Mouse (Mus musculus): ENCODE measurements around the gene Ccdc9b. TPM values are rescaled to one million over a fixed set of nuclear protein-coding genes. Genes with fewer than 3 reads are reported as not detected.

The Ccdc9b gene
- total and polyA plus RNA-seq, 2 experiments from 2014 or later, result 3.3 to 6.8 TPM

GRCm38 (mm10) chr2:118755407-118755806 is 7.1 kb downstream of the Ccdc9b start:
- H3K27me3 ChIP-seq (ENCODE audit: control insufficient read depth, insufficient read depth, low read length), result no peaks in the 10 kb centered on the region
- TF ChIP-seq EP300 (IDR thresholded peaks at IDR 0.05; ENCODE audit: low read depth), result no peak
- TF ChIP-seq CTCF (IDR thresholded peaks at IDR 0.05; ENCODE audit: low read depth), result no peak
- no peak overlapping the region for H3K27ac ChIP-seq (ENCODE audit: low read depth)
- DNase-seq (ENCODE audit: low spot score) (no peak), ATAC-seq (ENCODE audit: insufficient read depth, low read depth) (no peak)
- WGBS, result 85% methylated on average over 6 of the region's 6 CpGs
- peaks cover 23% of the 10 kb centered on the region for H3K36me3 ChIP-seq (replicated peaks; ENCODE audit: control insufficient read depth, insufficient read depth, low read length)
- no peaks in the 10 kb centered on the region for H3K9me3 ChIP-seq (replicated peaks; ENCODE audit: control insufficient read depth, low read length)
- H3K9ac ChIP-seq (replicated peaks; ENCODE audit: low read depth, low read length), result no peak overlapping the region
- peaks cover 26% of the 10 kb centered on the region for H3K4me1 ChIP-seq (ENCODE audit: control insufficient read depth, insufficient read depth)
- H3K4me3 ChIP-seq (ENCODE audit: low read depth, low read length), result no peak overlapping the region
- no peak overlapping the region for H3K4me2 ChIP-seq (ENCODE audit: low read depth, low read length)

GRCm38 (mm10) chr2:118754143-118754542 is 8.3 kb downstream of the Ccdc9b start:
- no peaks in the 10 kb centered on the region for H3K9me3 ChIP-seq (replicated peaks; ENCODE audit: control insufficient read depth, low read length)
- H3K4me1 ChIP-seq (ENCODE audit: control insufficient read depth, insufficient read depth), result peaks cover 27% of the 10 kb centered on the region
- TF ChIP-seq EP300 (IDR thresholded peaks at IDR 0.05; ENCODE audit: low read depth) (no peak), CTCF (IDR thresholded peaks at IDR 0.05; ENCODE audit: low read depth) (no peak)
- no peak overlapping the region for H3K9ac ChIP-seq (replicated peaks; ENCODE audit: low read depth, low read length)
- ATAC-seq (ENCODE audit: insufficient read depth, low read depth) (no peak), DNase-seq (ENCODE audit: low spot score) (no peak)
- no peak overlapping the region for H3K4me2 ChIP-seq (ENCODE audit: low read depth, low read length)
- no peak overlapping the region for H3K27ac ChIP-seq (ENCODE audit: low read depth)
- H3K36me3 ChIP-seq (replicated peaks; ENCODE audit: control insufficient read depth, insufficient read depth, low read length), result peaks cover 24% of the 10 kb centered on the region
- no peaks in the 10 kb centered on the region for H3K27me3 ChIP-seq (ENCODE audit: control insufficient read depth, insufficient read depth, low read length)
- no peak overlapping the region for H3K4me3 ChIP-seq (ENCODE audit: low read depth, low read length)
- WGBS, result 87% methylated on average over 5 of the region's 5 CpGs

GRCm38 (mm10) chr2:118752792-118753108 is 9.7 kb downstream of the Ccdc9b start:
- Histone ChIP-seq H3K36me3 (replicated peaks; ENCODE audit: control insufficient read depth, insufficient read depth, low read length) (peaks cover 19% of the 10 kb centered on the region), H3K9me3 (replicated peaks; ENCODE audit: control insufficient read depth, low read length) (no peaks in the 10 kb centered on the region), H3K4me2 (ENCODE audit: low read depth, low read length) (no peak overlapping the region), H3K4me3 (ENCODE audit: low read depth, low read length) (no peak overlapping the region), H3K4me1 (ENCODE audit: control insufficient read depth, insufficient read depth) (peaks cover 40% of the 10 kb centered on the region), H3K27ac (ENCODE audit: low read depth) (peak overlapping the region; percentile 87), H3K9ac (replicated peaks; ENCODE audit: low read depth, low read length) (no peak overlapping the region), H3K27me3 (ENCODE audit: control insufficient read depth, insufficient read depth, low read length) (no peaks in the 10 kb centered on the region)
- TF ChIP-seq CTCF (IDR thresholded peaks at IDR 0.05; ENCODE audit: low read depth) (no peak), EP300 (IDR thresholded peaks at IDR 0.05; ENCODE audit: low read depth) (no peak)
- DNase-seq (ENCODE audit: low spot score) (no peak), ATAC-seq (ENCODE audit: insufficient read depth, low read depth) (0 out of 2 replicates have a peak, but pooled peaks have one; percentile 1)
- 44% methylated on average over 4 of the region's 4 CpGs for WGBS

- WGBS, result 40% methylated on average over 16 of the region's 16 CpGs
- H3K27me3 ChIP-seq (ENCODE audit: control insufficient read depth, insufficient read depth, low read length), result no peaks in the 10 kb centered on the region
- peaks cover 46% of the 10 kb centered on the region for H3K4me1 ChIP-seq (ENCODE audit: control insufficient read depth, insufficient read depth)
- no peak for TF ChIP-seq CTCF (IDR thresholded peaks at IDR 0.05; ENCODE audit: low read depth)
- no peak for TF ChIP-seq EP300 (IDR thresholded peaks at IDR 0.05; ENCODE audit: low read depth)
- H3K4me3 ChIP-seq (ENCODE audit: low read depth, low read length), result no peak overlapping the region
- peaks cover 14% of the 10 kb centered on the region for H3K36me3 ChIP-seq (replicated peaks; ENCODE audit: control insufficient read depth, insufficient read depth, low read length)
- DNase-seq (ENCODE audit: low spot score) (peak; percentile 73), ATAC-seq (ENCODE audit: insufficient read depth, low read depth) (peak; percentile 56)
- H3K9ac ChIP-seq (replicated peaks; ENCODE audit: low read depth, low read length), result no peak overlapping the region
- no peaks in the 10 kb centered on the region for H3K9me3 ChIP-seq (replicated peaks; ENCODE audit: control insufficient read depth, low read length)
- no peak overlapping the region for H3K4me2 ChIP-seq (ENCODE audit: low read depth, low read length)
- H3K27ac ChIP-seq (ENCODE audit: low read depth), result peak overlapping the region; percentile 87
Measured at GRCm38 (mm10) chr2:118751896-118752791, 10.3 kb downstream of the Ccdc9b start.

GRCm38 (mm10) chr2:118750476-118750875 is 12.0 kb downstream of the Ccdc9b start:
- Histone ChIP-seq H3K9ac (replicated peaks; ENCODE audit: low read depth, low read length) (0 out of 2 replicates have a peak overlapping the region, but pooled peaks have one; percentile 13), H3K27me3 (ENCODE audit: control insufficient read depth, insufficient read depth, low read length) (no peaks in the 10 kb centered on the region), H3K9me3 (replicated peaks; ENCODE audit: control insufficient read depth, low read length) (no peaks in the 10 kb centered on the region), H3K4me1 (ENCODE audit: control insufficient read depth, insufficient read depth) (peaks cover 47% of the 10 kb centered on the region), H3K4me3 (ENCODE audit: low read depth, low read length) (no peak overlapping the region), H3K27ac (ENCODE audit: low read depth) (peak overlapping the region; percentile 84), H3K36me3 (replicated peaks; ENCODE audit: control insufficient read depth, insufficient read depth, low read length) (peaks cover 9% of the 10 kb centered on the region), H3K4me2 (ENCODE audit: low read depth, low read length) (peak overlapping the region; percentile 25)
- 26% methylated on average over 8 of the region's 8 CpGs for WGBS
- DNase-seq (ENCODE audit: low spot score) (peak; percentile 77), ATAC-seq (ENCODE audit: insufficient read depth, low read depth) (peak; percentile 59)
- TF ChIP-seq EP300 (IDR thresholded peaks at IDR 0.05; ENCODE audit: low read depth), result 0 out of 2 replicates have a peak, but pooled peaks have one; percentile 15
- TF ChIP-seq CTCF (IDR thresholded peaks at IDR 0.05; ENCODE audit: low read depth), result no peak

All from heart, postnatal 0 days (tissue).